Mouse (Mus musculus) embryonic fibroblast, embryonic 13.5 days (primary cell): ENCODE measurements around the gene Tas1r1.
A peak's percentile ranks its signal among the peaks of the same experiment; 100 is the strongest.

Experiments
- CTCF ChIP-seq: IDR thresholded peaks from 2 replicates; pipeline ENCODE4 v1.5.1; 2011; ENCODE audit warnings: mild to moderate bottlenecking, control low read depth, low read length, moderate library complexity, borderline replicate concordance; ENCODE audit not compliant: insufficient read depth
- POLR2A ChIP-seq: IDR thresholded peaks from 2 replicates; pipeline ENCODE4 v1.6.1; 2011; ENCODE audit warnings: low read depth, mild to moderate bottlenecking, control low read depth, low read length, moderate library complexity

- TF ChIP-seq POLR2A (peak; percentile 67), CTCF (no peak)
Measured at GRCm38 (mm10) chr4:152007481-152008147, 30.8 kb downstream of the Tas1r1 start.
